Mouse (Mus musculus): ENCODE results near the gene Mindy4b-ps. TPM values are rescaled to one million over a fixed set of nuclear protein-coding genes. Genes with fewer than 3 reads are reported as not detected.

Gene Mindy4b-ps
- total and polyA plus RNA-seq, 2 experiments from 2014 or later: 0.05 to 0.15 TPM

GRCm38 (mm10) chr3:58809111-58809915, 12.8 kb downstream of the Mindy4b-ps start:
- no peak for DNase-seq
- H3K27me3 ChIP-seq (ENCODE audit: insufficient read depth, low read length): no peaks in the 10 kb centered on the region
- no peaks in the 10 kb centered on the region for H3K9me3 ChIP-seq (ENCODE audit: low read length)
- H3K4me3 ChIP-seq (ENCODE audit: low read depth, low read length): no peak overlapping the region
- H3K4me1 ChIP-seq (ENCODE audit: insufficient read depth): no peaks in the 10 kb centered on the region
- WGBS: 29% methylated on average over 12 of the region's 12 CpGs
- TF ChIP-seq CTCF (IDR thresholded peaks at IDR 0.05; ENCODE audit: low read depth): no peak
- H3K36me3 ChIP-seq (ENCODE audit: insufficient read depth): no peaks in the 10 kb centered on the region
- H3K27ac ChIP-seq (ENCODE audit: low read depth, low read length): 0 out of 2 replicates have a peak overlapping the region, but pooled peaks have one; percentile 35
- no peak overlapping the region for H3K4me2 ChIP-seq (ENCODE audit: low read depth)
- no peak overlapping the region for H3K9ac ChIP-seq
- peak; percentile 48; the same call in 1 of the 2 replicates for ATAC-seq

GRCm38 (mm10) chr3:58808636-58809035, 13.5 kb downstream of the Mindy4b-ps start:
- Histone ChIP-seq H3K4me1 (ENCODE audit: insufficient read depth) (no peaks in the 10 kb centered on the region), H3K27ac (ENCODE audit: low read depth, low read length) (no peak overlapping the region), H3K9me3 (ENCODE audit: low read length) (no peaks in the 10 kb centered on the region), H3K4me3 (ENCODE audit: low read depth, low read length) (no peak overlapping the region), H3K36me3 (ENCODE audit: insufficient read depth) (no peaks in the 10 kb centered on the region), H3K9ac (no peak overlapping the region), H3K4me2 (ENCODE audit: low read depth) (no peak overlapping the region), H3K27me3 (ENCODE audit: insufficient read depth, low read length) (no peaks in the 10 kb centered on the region)
- no peak for TF ChIP-seq CTCF (IDR thresholded peaks at IDR 0.05; ENCODE audit: low read depth)
- DNase-seq (no peak), ATAC-seq (no peak)
- WGBS: 93% methylated on average over 5 of the region's 5 CpGs

- Histone ChIP-seq H3K27ac (ENCODE audit: low read depth, low read length) (no peak overlapping the region), H3K27me3 (ENCODE audit: insufficient read depth, low read length) (no peaks in the 10 kb centered on the region), H3K4me3 (ENCODE audit: low read depth, low read length) (no peak overlapping the region), H3K4me2 (ENCODE audit: low read depth) (no peak overlapping the region), H3K9me3 (ENCODE audit: low read length) (no peaks in the 10 kb centered on the region), H3K4me1 (ENCODE audit: insufficient read depth) (no peaks in the 10 kb centered on the region), H3K9ac (no peak overlapping the region), H3K36me3 (ENCODE audit: insufficient read depth) (no peaks in the 10 kb centered on the region)
- DNase-seq: no peak
- no peak for ATAC-seq
- WGBS: 81% methylated on average over 6 of the region's 6 CpGs
- TF ChIP-seq CTCF (IDR thresholded peaks at IDR 0.05; ENCODE audit: low read depth): no peak
Observed at GRCm38 (mm10) chr3:58804745-58805144, 17.4 kb downstream of the Mindy4b-ps start.

- 74% methylated on average over 4 of the region's 4 CpGs for WGBS
- TF ChIP-seq CTCF (IDR thresholded peaks at IDR 0.05; ENCODE audit: low read depth): no peak
- ATAC-seq (no peak), DNase-seq (no peak)
- H3K27me3 ChIP-seq (ENCODE audit: insufficient read depth, low read length): no peaks in the 10 kb centered on the region
- H3K4me2 ChIP-seq (ENCODE audit: low read depth): no peak overlapping the region
- no peaks in the 10 kb centered on the region for H3K36me3 ChIP-seq (ENCODE audit: insufficient read depth)
- H3K9ac ChIP-seq: no peak overlapping the region
- H3K4me1 ChIP-seq (ENCODE audit: insufficient read depth): no peaks in the 10 kb centered on the region
- H3K9me3 ChIP-seq (ENCODE audit: low read length): no peaks in the 10 kb centered on the region
- H3K27ac ChIP-seq (ENCODE audit: low read depth, low read length): no peak overlapping the region
- H3K4me3 ChIP-seq (ENCODE audit: low read depth, low read length): no peak overlapping the region
Observed at GRCm38 (mm10) chr3:58798676-58799075, 23.4 kb downstream of the Mindy4b-ps start.

- Histone ChIP-seq H3K9me3 (ENCODE audit: low read length) (no peaks in the 10 kb centered on the region), H3K4me2 (ENCODE audit: low read depth) (no peak overlapping the region), H3K4me3 (ENCODE audit: low read depth, low read length) (no peak overlapping the region), H3K27ac (ENCODE audit: low read depth, low read length) (no peak overlapping the region), H3K27me3 (ENCODE audit: insufficient read depth, low read length) (no peaks in the 10 kb centered on the region), H3K36me3 (ENCODE audit: insufficient read depth) (no peaks in the 10 kb centered on the region), H3K9ac (no peak overlapping the region), H3K4me1 (ENCODE audit: insufficient read depth) (no peaks in the 10 kb centered on the region)
- no peak for TF ChIP-seq CTCF (IDR thresholded peaks at IDR 0.05; ENCODE audit: low read depth)
- DNase-seq (peak; percentile 10), ATAC-seq (peak; percentile 51)
- WGBS: 77% methylated on average over 8 of the region's 8 CpGs
Observed at GRCm38 (mm10) chr3:58798245-58798644, 23.9 kb downstream of the Mindy4b-ps start.

- ATAC-seq: no peak
Observed at GRCm38 (mm10) chr3:58789473-58789872, 32.6 kb downstream of the Mindy4b-ps start.

GRCm38 (mm10) chr3:58789033-58789432, 33.1 kb downstream of the Mindy4b-ps start:
- 86% methylated on average over 5 of the region's 5 CpGs for WGBS
- Histone ChIP-seq H3K4me3 (ENCODE audit: low read depth, low read length) (no peak overlapping the region), H3K27ac (ENCODE audit: low read depth, low read length) (no peak overlapping the region), H3K36me3 (ENCODE audit: insufficient read depth) (no peaks in the 10 kb centered on the region), H3K9ac (no peak overlapping the region), H3K9me3 (ENCODE audit: low read length) (no peaks in the 10 kb centered on the region), H3K4me1 (ENCODE audit: insufficient read depth) (no peaks in the 10 kb centered on the region), H3K27me3 (ENCODE audit: insufficient read depth, low read length) (no peaks in the 10 kb centered on the region), H3K4me2 (ENCODE audit: low read depth) (no peak overlapping the region)
- no peak for TF ChIP-seq CTCF (IDR thresholded peaks at IDR 0.05; ENCODE audit: low read depth)
- DNase-seq: no peak
- ATAC-seq: no peak

More at GRCm38 (mm10) chr3:58789473-58789872, 32.6 kb downstream of the Mindy4b-ps start:
- Histone ChIP-seq H3K9ac (no peak overlapping the region), H3K9me3 (ENCODE audit: low read length) (no peaks in the 10 kb centered on the region), H3K4me1 (ENCODE audit: insufficient read depth) (no peaks in the 10 kb centered on the region), H3K27ac (ENCODE audit: low read depth, low read length) (no peak overlapping the region), H3K4me3 (ENCODE audit: low read depth, low read length) (no peak overlapping the region), H3K4me2 (ENCODE audit: low read depth) (no peak overlapping the region), H3K36me3 (ENCODE audit: insufficient read depth) (no peaks in the 10 kb centered on the region), H3K27me3 (ENCODE audit: insufficient read depth, low read length) (no peaks in the 10 kb centered on the region)
- no peak for DNase-seq
- WGBS: 69% methylated on average over 7 of the region's 7 CpGs
- TF ChIP-seq CTCF (IDR thresholded peaks at IDR 0.05; ENCODE audit: low read depth): no peak

All from forebrain, postnatal 0 days (tissue).